Mouse (Mus musculus): ENCODE data around the gene Apbb1. TPM values are rescaled to one million over a fixed set of nuclear protein-coding genes. Genes with fewer than 3 reads are reported as not detected.
A peak's percentile ranks its signal among the peaks of the same experiment; 100 is the strongest.

Gene Apbb1
- polyA plus RNA-seq, 1 experiment from 2014 or later = 62.2 TPM

GRCm38 (mm10) chr7:105576166-105576748 lies 5.2 kb downstream of the Apbb1 start:
- Histone ChIP-seq H3K36me3 (ENCODE audit: insufficient read depth, low read length) (peaks cover 17% of the 10 kb centered on the region), H3K27me3 (ENCODE audit: insufficient read depth, low read length) (no peaks in the 10 kb centered on the region), H3K9me3 (ENCODE audit: low read length) (no peaks in the 10 kb centered on the region), H3K4me3 (ENCODE audit: low read length) (no peak overlapping the region), H3K27ac (ENCODE audit: low read length) (no peak overlapping the region), H3K9ac (replicated peaks; ENCODE audit: low read length) (no peak overlapping the region), H3K4me1 (ENCODE audit: insufficient read depth, low read length) (peaks cover 9% of the 10 kb centered on the region; the same call in 1 of the 2 replicates), H3K4me2 (replicated peaks; ENCODE audit: low read depth, low read length) (no peak overlapping the region)
- WGBS = 65% methylated on average over 3 of the region's 3 CpGs
- ATAC-seq (ENCODE audit: low FRiP score, low TSS enrichment) = no peak

GRCm38 (mm10) chr7:105574537-105574936 lies 6.9 kb downstream of the Apbb1 start:
- no peak for ATAC-seq (ENCODE audit: low FRiP score, low TSS enrichment)
- Histone ChIP-seq H3K36me3 (ENCODE audit: insufficient read depth, low read length) (peaks cover 17% of the 10 kb centered on the region), H3K27ac (ENCODE audit: low read length) (no peak overlapping the region), H3K4me3 (ENCODE audit: low read length) (no peak overlapping the region), H3K27me3 (ENCODE audit: insufficient read depth, low read length) (no peaks in the 10 kb centered on the region), H3K4me2 (replicated peaks; ENCODE audit: low read depth, low read length) (no peak overlapping the region), H3K9me3 (ENCODE audit: low read length) (no peaks in the 10 kb centered on the region), H3K9ac (replicated peaks; ENCODE audit: low read length) (no peak overlapping the region), H3K4me1 (ENCODE audit: insufficient read depth, low read length) (peaks cover 7% of the 10 kb centered on the region)
- WGBS = 89% methylated on average over 4 of the region's 4 CpGs

- WGBS = 93% methylated on average over 8 of the region's 8 CpGs
- H3K4me1 ChIP-seq (ENCODE audit: insufficient read depth, low read length) = peaks cover 17% of the 10 kb centered on the region
- no peak overlapping the region for H3K27ac ChIP-seq (ENCODE audit: low read length)
- H3K27me3 ChIP-seq (ENCODE audit: insufficient read depth, low read length) = no peaks in the 10 kb centered on the region
- ATAC-seq (ENCODE audit: low FRiP score, low TSS enrichment) = no peak
- no peaks in the 10 kb centered on the region for H3K9me3 ChIP-seq (ENCODE audit: low read length)
- H3K4me3 ChIP-seq (ENCODE audit: low read length) = no peak overlapping the region
- peaks cover 17% of the 10 kb centered on the region for H3K36me3 ChIP-seq (ENCODE audit: insufficient read depth, low read length)
- no peak overlapping the region for H3K9ac ChIP-seq (replicated peaks; ENCODE audit: low read length)
- H3K4me2 ChIP-seq (replicated peaks; ENCODE audit: low read depth, low read length) = no peak overlapping the region
Observed at GRCm38 (mm10) chr7:105572949-105573348, 8.5 kb downstream of the Apbb1 start.

GRCm38 (mm10) chr7:105570756-105571155 lies 10.7 kb downstream of the Apbb1 start:
- H3K9ac ChIP-seq (replicated peaks; ENCODE audit: low read length) = no peak overlapping the region
- no peak overlapping the region for H3K27ac ChIP-seq (ENCODE audit: low read length)
- no peak for ATAC-seq (ENCODE audit: low FRiP score, low TSS enrichment)
- no peaks in the 10 kb centered on the region for H3K9me3 ChIP-seq (ENCODE audit: low read length)
- 82% methylated on average over 4 of the region's 4 CpGs for WGBS
- peaks cover 35% of the 10 kb centered on the region for H3K36me3 ChIP-seq (ENCODE audit: insufficient read depth, low read length)
- no peak overlapping the region for H3K4me2 ChIP-seq (replicated peaks; ENCODE audit: low read depth, low read length)
- H3K4me1 ChIP-seq (ENCODE audit: insufficient read depth, low read length) = peaks cover 17% of the 10 kb centered on the region
- H3K27me3 ChIP-seq (ENCODE audit: insufficient read depth, low read length) = no peaks in the 10 kb centered on the region
- H3K4me3 ChIP-seq (ENCODE audit: low read length) = no peak overlapping the region

GRCm38 (mm10) chr7:105569512-105570496 lies 11.6 kb downstream of the Apbb1 start:
- Histone ChIP-seq H3K9me3 (ENCODE audit: low read length) (no peaks in the 10 kb centered on the region), H3K27me3 (ENCODE audit: insufficient read depth, low read length) (no peaks in the 10 kb centered on the region), H3K4me3 (ENCODE audit: low read length) (no peak overlapping the region), H3K9ac (replicated peaks; ENCODE audit: low read length) (no peak overlapping the region), H3K4me2 (replicated peaks; ENCODE audit: low read depth, low read length) (0 out of 2 replicates have a peak overlapping the region, but pooled peaks have one; percentile 0), H3K4me1 (ENCODE audit: insufficient read depth, low read length) (peaks cover 17% of the 10 kb centered on the region), H3K27ac (ENCODE audit: low read length) (0 out of 2 replicates have a peak overlapping the region, but pooled peaks have one; percentile 8), H3K36me3 (ENCODE audit: insufficient read depth, low read length) (peaks cover 43% of the 10 kb centered on the region)
- WGBS = 38% methylated on average over 12 of the region's 12 CpGs
- peak; percentile 20; the same call in 1 of the 2 replicates for ATAC-seq (ENCODE audit: low FRiP score, low TSS enrichment)

- Histone ChIP-seq H3K4me1 (ENCODE audit: insufficient read depth, low read length) (peaks cover 17% of the 10 kb centered on the region), H3K9me3 (ENCODE audit: low read length) (no peaks in the 10 kb centered on the region), H3K36me3 (ENCODE audit: insufficient read depth, low read length) (peaks cover 46% of the 10 kb centered on the region), H3K27ac (ENCODE audit: low read length) (no peak overlapping the region), H3K27me3 (ENCODE audit: insufficient read depth, low read length) (no peaks in the 10 kb centered on the region), H3K4me3 (ENCODE audit: low read length) (no peak overlapping the region), H3K9ac (replicated peaks; ENCODE audit: low read length) (no peak overlapping the region), H3K4me2 (replicated peaks; ENCODE audit: low read depth, low read length) (0 out of 2 replicates have a peak overlapping the region, but pooled peaks have one; percentile 0)
- 9% methylated on average over 6 of the region's 6 CpGs for WGBS
- peak; percentile 71; the same call in 1 of the 2 replicates for ATAC-seq (ENCODE audit: low FRiP score, low TSS enrichment)
Observed at GRCm38 (mm10) chr7:105568988-105569471, 12.4 kb downstream of the Apbb1 start.

- Histone ChIP-seq H3K9ac (replicated peaks; ENCODE audit: low read length) (no peak overlapping the region), H3K27ac (ENCODE audit: low read length) (no peak overlapping the region), H3K4me1 (ENCODE audit: insufficient read depth, low read length) (peaks cover 17% of the 10 kb centered on the region), H3K27me3 (ENCODE audit: insufficient read depth, low read length) (no peaks in the 10 kb centered on the region), H3K9me3 (ENCODE audit: low read length) (no peaks in the 10 kb centered on the region), H3K4me3 (ENCODE audit: low read length) (no peak overlapping the region), H3K4me2 (replicated peaks; ENCODE audit: low read depth, low read length) (no peak overlapping the region), H3K36me3 (ENCODE audit: insufficient read depth, low read length) (peaks cover 42% of the 10 kb centered on the region)
- WGBS = 22% methylated on average over 7 of the region's 7 CpGs
- ATAC-seq (ENCODE audit: low FRiP score, low TSS enrichment) = peak; percentile 16
Observed at GRCm38 (mm10) chr7:105568583-105568982, 12.9 kb downstream of the Apbb1 start.

GRCm38 (mm10) chr7:105565071-105565836 lies 16.2 kb downstream of the Apbb1 start:
- H3K9ac ChIP-seq (replicated peaks; ENCODE audit: low read length) = no peak overlapping the region
- H3K27me3 ChIP-seq (ENCODE audit: insufficient read depth, low read length) = no peaks in the 10 kb centered on the region
- H3K4me1 ChIP-seq (ENCODE audit: insufficient read depth, low read length) = peaks cover 17% of the 10 kb centered on the region
- no peaks in the 10 kb centered on the region for H3K9me3 ChIP-seq (ENCODE audit: low read length)
- H3K36me3 ChIP-seq (ENCODE audit: insufficient read depth, low read length) = peaks cover 39% of the 10 kb centered on the region
- H3K4me3 ChIP-seq (ENCODE audit: low read length) = no peak overlapping the region
- no peak overlapping the region for H3K4me2 ChIP-seq (replicated peaks; ENCODE audit: low read depth, low read length)
- 89% methylated on average over 17 of the region's 17 CpGs for WGBS
- no peak for ATAC-seq (ENCODE audit: low FRiP score, low TSS enrichment)
- H3K27ac ChIP-seq (ENCODE audit: low read length) = no peak overlapping the region

- Histone ChIP-seq H3K36me3 (ENCODE audit: insufficient read depth, low read length) (peaks cover 43% of the 10 kb centered on the region), H3K9me3 (ENCODE audit: low read length) (no peaks in the 10 kb centered on the region), H3K4me2 (replicated peaks; ENCODE audit: low read depth, low read length) (no peak overlapping the region), H3K9ac (replicated peaks; ENCODE audit: low read length) (no peak overlapping the region), H3K27me3 (ENCODE audit: insufficient read depth, low read length) (no peaks in the 10 kb centered on the region), H3K4me3 (ENCODE audit: low read length) (no peak overlapping the region), H3K4me1 (ENCODE audit: insufficient read depth, low read length) (no peaks in the 10 kb centered on the region), H3K27ac (ENCODE audit: low read length) (no peak overlapping the region)
- 78% methylated on average over 3 of the region's 3 CpGs for WGBS
- ATAC-seq (ENCODE audit: low FRiP score, low TSS enrichment) = no peak
Observed at GRCm38 (mm10) chr7:105563367-105563766, 18.1 kb downstream of the Apbb1 start.
